Mouse (Mus musculus) left cerebral cortex, adult 2 months (tissue): ENCODE results near the gene Tmprss12. TPM values are rescaled to one million over a fixed set of nuclear protein-coding genes. Genes with fewer than 3 reads are reported as not detected.
A peak's percentile ranks its signal among the peaks of the same experiment; 100 is the strongest.

Experiments used
- DNase-seq, 2 experiments: peaks; one replicate each; pipeline ENCODE4 v3.0.0; 2021 to 2022; ENCODE audit warnings: low spot score in 2 of 2, mixed read lengths in 1 of 2; ENCODE audit errors: extremely low spot score in 1 of 2
- H3K27ac ChIP-seq: fragments of 200-600 bp; 2 replicates; pipeline ENCODE4 v1.8.1; 2022
- H3K4me3 ChIP-seq: fragments of 200-600 bp; 2 replicates; pipeline ENCODE4 v1.8.1; 2022
- CTCF ChIP-seq: fragments of 200-600 bp; IDR thresholded peaks from 2 replicates; pipeline ENCODE4 v1.8.1; 2022; ENCODE audit warnings: antibody characterized with exemption, mild to moderate bottlenecking, moderate library complexity
- intact Hi-C: fragments of 180-260 bp; cut with DNase I; formaldehyde crosslinking; loops from one replicate; pipeline ENCODE4 v1.15.1; 2025
- long read RNA-seq, 2 experiments: library from polyadenylated mRNA; stranded (forward); transcript quantifications; one replicate each; pipeline ENCODE4 v2.0.0; 2021; ENCODE audit warnings: borderline mapping rate in 2 of 2
- total RNA-seq, 2 experiments: library from RNA; stranded (reverse); gene quantifications; 2 replicates each; pipeline ENCODE4 v1.2.3; 2021

Tmprss12 gene
- not detected for total RNA-seq
- long read RNA-seq, experiment 1: 0 reads
- long read RNA-seq, experiment 2: 0 reads

DNA sequence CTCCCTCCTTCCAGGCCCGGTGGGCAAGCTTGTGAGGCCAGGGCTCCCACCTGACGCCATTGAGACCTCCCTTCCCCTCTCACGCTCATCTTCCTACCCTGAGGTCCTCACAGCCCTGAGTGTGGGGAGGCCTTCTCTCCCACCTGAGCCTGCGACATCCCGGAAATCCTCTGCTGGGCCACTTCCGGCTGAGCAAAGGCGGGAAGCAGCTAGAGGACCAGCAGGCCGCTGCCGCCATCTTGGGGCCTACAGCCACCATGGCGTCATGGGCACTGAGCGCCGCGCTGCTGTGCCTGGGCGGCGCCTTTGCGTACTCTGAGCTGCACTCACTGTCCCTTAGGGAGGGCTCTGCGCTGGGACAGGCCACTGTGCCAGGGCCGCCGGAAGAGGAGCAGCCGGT is at the start of gene Tmprss12:
TSS of gene Tmprss12 (plus strand) at position 212 of the 400 bp plus-strand sequence.
- Histone ChIP-seq H3K4me3 (no peak within 1 kb of the TSS), H3K27ac (no peak within 1 kb of the TSS)
- no peak for DNase-seq
- intact Hi-C loops: no loop called here
- TF ChIP-seq CTCF: no peak

DNA sequence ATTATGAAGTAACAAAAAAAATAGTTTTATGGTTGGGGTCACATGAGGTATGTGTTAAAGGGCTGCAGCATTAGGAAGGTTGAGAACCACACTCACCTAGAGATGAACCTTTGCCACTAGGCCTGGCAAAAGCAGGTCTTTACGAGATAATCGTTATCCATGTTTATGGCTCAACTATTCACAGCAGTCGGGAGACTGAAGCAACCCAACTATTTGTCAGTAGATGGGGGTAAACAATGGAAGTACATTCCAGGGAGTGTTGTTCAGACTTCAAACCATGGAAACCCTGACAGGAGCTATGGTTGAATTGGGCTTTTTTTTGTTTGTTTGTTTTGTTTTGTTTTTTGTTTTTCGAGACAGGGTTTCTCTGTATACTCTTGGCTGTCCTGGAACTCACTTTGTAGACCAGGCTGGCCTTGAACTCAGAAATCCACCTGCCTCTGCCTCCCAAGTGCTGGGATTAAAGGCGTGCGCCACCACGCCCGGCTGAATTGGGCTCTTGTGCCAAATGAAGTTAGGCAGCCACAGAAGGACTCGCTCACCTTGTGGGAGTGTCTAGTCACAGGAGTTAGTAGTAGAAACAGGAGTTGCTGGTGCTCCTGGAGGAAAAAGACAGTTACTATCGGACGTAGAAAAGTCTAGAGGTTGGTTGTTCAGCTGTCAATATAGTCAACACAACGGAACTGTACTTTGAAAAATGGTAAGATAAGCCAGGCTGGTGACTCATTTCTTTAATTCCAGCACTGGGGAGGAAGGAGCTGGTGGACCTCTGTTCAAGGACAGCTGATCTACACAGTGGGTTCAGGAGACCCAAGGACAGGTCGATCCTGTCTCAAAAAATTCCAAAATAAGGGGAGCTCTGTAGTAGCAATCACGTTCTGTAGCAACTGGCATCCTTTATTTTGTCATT is 48.8 kb upstream of the Tmprss12 start:
- TF ChIP-seq CTCF: no peak
- intact Hi-C loops: no loop called here
- H3K27ac ChIP-seq: no peak overlapping the region
- no peak overlapping the region for H3K4me3 ChIP-seq
- no peak for DNase-seq

DNA sequence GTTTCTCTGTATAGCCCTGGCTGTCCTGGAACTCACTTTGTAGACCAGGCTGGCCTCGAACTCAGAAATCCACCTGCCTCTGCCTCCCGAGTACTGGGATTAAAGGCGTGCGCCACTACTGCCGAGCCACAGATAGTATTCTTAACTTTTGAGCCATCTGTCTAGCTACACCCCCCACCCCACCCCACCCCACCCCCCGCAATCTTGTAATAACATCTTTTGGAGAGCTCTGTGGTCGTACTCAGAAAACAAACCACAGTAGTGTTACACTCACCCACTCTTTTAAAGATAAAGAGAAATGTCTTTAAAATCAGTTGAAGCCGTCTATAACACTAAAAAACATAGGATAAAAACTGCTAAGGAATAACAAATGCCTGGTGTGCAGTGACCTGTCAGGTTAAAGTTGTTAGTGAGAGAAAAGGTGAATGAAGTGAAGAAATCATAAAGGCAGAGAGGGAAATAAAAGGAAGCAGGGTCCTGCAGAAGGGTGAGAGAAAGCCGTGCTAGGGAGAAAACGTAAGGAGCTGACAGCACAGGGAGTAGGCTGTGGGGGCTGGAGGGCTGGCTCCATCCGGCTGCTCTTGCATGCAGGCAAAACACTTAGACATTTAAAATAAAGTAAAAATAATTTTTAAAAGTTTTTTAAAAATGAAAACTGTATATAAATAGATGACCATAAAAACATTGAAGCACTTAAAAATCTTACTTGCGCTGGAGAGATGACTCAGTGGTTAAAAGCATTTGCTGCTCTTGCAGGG is 45.2 kb upstream of the Tmprss12 start:
- intact Hi-C loops: loop anchor here (5.0 kb wide), 2 partner anchors 67 to 208 kb away; partner anchors contain the start of gene Mettl7a1
- H3K4me3 ChIP-seq: no peak overlapping the region
- no peak for TF ChIP-seq CTCF
- peak overlapping the region; percentile 71 for H3K27ac ChIP-seq
- DNase-seq: no peak

DNA sequence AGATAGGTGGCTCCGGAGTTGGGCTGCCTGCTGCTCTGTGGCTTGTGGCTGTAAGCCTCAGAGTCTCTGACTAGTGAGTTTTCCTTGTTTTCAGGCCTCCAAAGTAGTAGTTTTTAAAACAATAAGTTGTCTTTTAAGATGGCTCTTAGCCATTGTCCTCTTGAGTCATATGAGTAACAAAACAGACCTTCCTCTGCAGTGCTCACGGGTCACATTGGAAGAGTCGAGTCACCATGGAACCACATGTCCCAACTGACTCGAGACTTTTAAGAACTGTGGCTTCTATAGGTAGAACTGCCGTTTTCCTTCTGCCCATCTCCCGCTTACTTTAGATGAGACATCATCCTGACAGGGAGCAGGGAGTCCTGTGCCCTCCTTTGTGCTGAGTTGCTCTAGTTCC is 43.7 kb upstream of the Tmprss12 start:
- intact Hi-C loops: loop anchor here (5.0 kb wide), 2 partner anchors 65 to 210 kb away; partner anchors contain the start of gene Mettl7a1
- Histone ChIP-seq H3K27ac (peak overlapping the region; percentile 58; the same call in 1 of the 2 replicates), H3K4me3 (no peak overlapping the region)
- TF ChIP-seq CTCF: no peak
- DNase-seq: no peak

DNA sequence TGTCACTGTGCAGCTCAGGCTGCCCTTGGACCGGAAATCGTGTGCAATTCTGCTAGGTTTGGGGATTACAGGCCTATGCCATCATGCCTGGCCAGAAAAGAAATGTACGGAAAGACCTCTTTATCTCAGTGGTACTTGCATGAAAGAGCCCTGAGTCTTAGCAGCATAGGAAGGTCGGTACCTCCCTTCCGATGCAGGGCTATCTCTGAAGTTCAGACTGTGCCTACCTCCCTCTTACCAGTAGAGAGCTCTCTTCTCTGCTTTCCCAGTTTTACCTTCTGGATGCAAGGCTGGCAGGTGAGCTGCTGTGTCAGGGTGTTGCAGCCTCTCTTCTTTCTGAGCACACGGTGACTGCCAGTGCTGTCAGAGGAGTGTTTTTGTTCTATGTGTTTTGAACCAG is 38.9 kb upstream of the Tmprss12 start:
- TF ChIP-seq CTCF: no peak; the same call in 1 of the 2 replicates
- intact Hi-C loops: no loop called here
- no peak overlapping the region for H3K4me3 ChIP-seq
- no peak overlapping the region for H3K27ac ChIP-seq
- no peak for DNase-seq

DNA sequence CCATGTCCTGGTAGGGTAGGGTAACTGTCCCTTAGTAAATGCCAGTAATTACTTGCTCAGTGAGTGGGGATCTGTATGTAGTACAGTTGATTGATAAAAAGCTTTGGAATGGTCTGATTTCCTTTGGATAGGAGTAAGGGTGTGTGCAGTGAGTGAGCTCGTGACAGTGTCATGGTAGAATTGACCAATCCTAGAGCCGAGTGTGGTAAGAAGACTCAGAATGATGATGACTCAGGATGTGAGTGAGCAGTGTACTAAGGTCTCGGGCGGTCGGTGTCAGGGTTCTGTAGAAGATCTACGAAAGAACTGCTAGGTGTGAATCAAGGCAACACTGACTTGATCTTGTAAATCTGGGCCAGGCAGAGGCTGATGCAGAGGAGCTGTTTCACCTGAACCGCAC is 34.7 kb upstream of the Tmprss12 start:
- TF ChIP-seq CTCF: no peak
- intact Hi-C loops: no loop called here
- Histone ChIP-seq H3K4me3 (no peak overlapping the region), H3K27ac (no peak overlapping the region)
- DNase-seq: no peak

DNA sequence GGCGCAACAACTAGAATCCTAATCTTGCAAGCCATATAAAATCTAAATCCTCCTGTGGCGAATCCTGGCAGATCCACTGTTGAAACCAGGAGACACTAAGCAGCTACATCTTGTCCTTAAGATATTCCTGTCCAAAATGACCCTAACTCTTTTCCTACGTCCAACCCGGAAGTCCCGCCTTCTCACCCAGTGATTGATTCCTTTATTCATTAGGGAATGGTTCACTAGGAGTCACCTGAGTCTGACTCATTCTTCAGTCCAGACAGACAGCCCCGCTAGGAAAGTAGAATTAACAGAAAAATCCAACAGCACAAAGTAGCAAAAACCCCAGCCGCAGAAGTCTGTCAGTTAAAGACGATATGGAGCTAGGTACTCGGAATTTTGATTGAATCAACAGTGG is 33.3 kb upstream of the Tmprss12 start:
- DNase-seq: no peak
- intact Hi-C loops: no loop called here
- no peak overlapping the region for H3K4me3 ChIP-seq
- TF ChIP-seq CTCF: no peak
- no peak overlapping the region for H3K27ac ChIP-seq

DNA sequence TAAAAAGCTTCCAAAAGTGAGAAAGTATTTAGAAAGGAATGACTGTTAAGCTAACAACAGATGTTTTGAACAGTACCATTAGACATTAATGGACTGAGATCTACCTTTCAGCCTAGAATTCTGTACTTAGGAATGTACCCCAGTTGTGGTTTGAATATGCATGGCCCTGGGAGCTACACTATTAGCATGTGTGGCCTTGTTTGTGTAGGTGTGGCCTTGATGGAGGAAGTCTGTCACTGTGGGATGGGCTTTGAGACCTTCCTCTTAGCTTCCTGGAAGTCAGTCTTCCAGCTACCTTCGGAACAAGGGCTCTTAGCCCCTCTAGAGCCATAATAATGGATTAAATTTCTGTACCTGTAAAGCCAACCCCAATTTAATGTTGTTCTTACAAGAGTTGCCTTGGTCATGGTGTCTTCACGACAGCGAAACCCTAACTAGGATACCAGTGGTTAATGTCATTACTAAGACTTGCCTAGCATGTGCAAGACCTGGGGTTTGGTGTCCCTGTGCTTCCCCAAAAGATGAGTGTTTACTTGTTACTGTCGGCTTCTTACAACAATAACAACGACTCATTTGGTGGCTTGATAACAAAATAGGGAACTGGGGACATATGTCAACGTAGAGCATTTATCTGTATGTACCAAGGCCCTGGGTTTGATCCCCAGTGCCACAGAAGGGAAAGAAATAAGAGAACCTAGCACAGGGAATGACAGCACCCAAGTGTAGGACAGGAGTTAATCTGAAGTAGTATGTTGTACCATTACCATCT is 31.8 kb upstream of the Tmprss12 start:
- no peak for DNase-seq
- Histone ChIP-seq H3K4me3 (no peak overlapping the region), H3K27ac (no peak overlapping the region)
- no peak for TF ChIP-seq CTCF
- intact Hi-C loops: no loop called here

DNA sequence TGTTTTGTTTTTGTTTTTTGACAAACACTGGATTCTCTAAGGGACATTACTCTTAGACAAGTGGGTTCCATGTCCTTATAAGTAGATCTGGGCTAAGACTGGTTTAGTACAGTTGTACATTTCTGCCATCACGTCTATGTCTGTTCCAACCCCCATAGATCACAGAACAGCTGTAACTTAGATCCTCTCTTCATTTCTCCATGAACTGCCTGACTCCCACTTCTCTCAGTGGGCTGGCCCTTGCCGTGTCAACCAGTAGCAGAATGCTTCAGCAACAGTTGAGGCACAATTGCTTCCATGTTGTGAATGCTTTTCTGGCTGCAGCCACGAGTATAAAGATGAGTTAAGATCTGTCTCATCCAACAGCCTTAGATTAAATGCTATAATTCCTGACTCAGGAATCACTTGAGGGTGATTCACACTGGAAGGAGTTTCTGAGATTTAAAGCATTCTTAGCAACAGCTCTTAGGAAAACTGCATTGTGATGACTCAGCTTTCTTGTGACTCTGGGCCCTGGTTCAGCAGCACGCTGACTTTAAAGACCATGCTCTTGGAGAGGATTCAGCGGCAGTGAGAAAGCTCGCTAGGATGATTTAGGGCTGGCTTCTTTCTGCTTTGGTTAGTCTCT is 29.4 kb upstream of the Tmprss12 start:
- no peak for TF ChIP-seq CTCF
- Histone ChIP-seq H3K4me3 (no peak overlapping the region), H3K27ac (peak overlapping the region; percentile 63)
- intact Hi-C loops: no loop called here
- DNase-seq: no peak

DNA sequence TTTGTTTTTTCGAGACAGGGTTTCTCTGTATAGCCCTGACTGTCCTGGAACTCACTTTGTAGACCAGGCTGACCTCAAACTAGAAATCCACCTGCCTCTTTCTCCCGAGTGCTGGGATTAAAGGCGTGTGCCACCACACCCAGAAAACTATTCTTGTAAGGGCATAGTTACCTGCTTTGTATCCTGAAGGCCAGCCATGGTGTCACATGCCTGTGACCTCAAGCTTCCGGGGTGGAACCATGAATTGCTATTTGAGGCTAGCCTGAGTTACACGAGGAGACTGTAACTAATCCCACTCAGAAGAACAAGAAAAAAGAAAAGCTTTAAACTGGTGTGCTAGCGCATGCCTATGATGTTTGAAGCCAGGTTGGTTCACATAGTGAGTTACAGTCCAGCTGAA is 24.3 kb upstream of the Tmprss12 start:
- H3K4me3 ChIP-seq: no peak overlapping the region
- H3K27ac ChIP-seq: no peak overlapping the region
- intact Hi-C loops: no loop called here
- no peak for DNase-seq
- no peak for TF ChIP-seq CTCF

DNA sequence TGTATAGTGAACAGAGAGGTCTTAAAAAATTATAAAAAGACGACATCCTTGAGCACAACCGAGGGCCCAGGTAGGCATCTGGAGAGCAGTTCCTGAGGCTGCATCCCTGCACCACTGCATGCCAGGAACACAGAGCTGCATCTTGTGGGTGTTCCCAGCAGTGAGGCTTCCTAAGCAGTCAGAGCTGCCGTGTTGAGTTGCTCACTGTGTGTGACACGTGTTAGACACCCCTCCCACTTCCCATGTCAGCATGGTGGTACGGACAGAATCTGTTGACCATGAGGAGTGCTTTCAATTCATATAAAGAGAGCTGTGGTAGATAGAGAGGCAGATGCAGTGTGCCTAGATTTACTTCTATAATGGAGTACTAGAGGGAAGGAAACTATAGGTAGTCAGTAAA is 23.3 kb upstream of the Tmprss12 start:
- H3K4me3 ChIP-seq: no peak overlapping the region
- H3K27ac ChIP-seq: no peak overlapping the region
- intact Hi-C loops: no loop called here
- DNase-seq: no peak
- TF ChIP-seq CTCF: no peak
